Mouse (Mus musculus) embryo, embryonic 11 days (tissue): ENCODE measurements around the gene Aig1.

Experiments
- DNase-seq: peaks from one replicate; pipeline ENCODE4 v3.0.0-alpha.2; 2015

Aig1 gene

GRCm38 (mm10) chr10:13774910-13775309, 93.9 kb downstream of the Aig1 start:
- no peak for DNase-seq

GRCm38 (mm10) chr10:13770720-13771119, 98.1 kb downstream of the Aig1 start:
- no peak for DNase-seq

GRCm38 (mm10) chr10:13769789-13770188, 99.0 kb downstream of the Aig1 start:
- DNase-seq: no peak

- DNase-seq: no peak
Observed at GRCm38 (mm10) chr10:13768866-13769265, 99.9 kb downstream of the Aig1 start.

GRCm38 (mm10) chr10:13767076-13767475, 101.7 kb downstream of the Aig1 start:
- DNase-seq: no peak

GRCm38 (mm10) chr10:13763151-13763550, 105.6 kb downstream of the Aig1 start:
- no peak for DNase-seq

- no peak for DNase-seq
Observed at GRCm38 (mm10) chr10:13754712-13755111, 114.1 kb downstream of the Aig1 start.

GRCm38 (mm10) chr10:13753777-13754176, 115.0 kb downstream of the Aig1 start:
- no peak for DNase-seq

- DNase-seq: no peak
Observed at GRCm38 (mm10) chr10:13739494-13740140, 129.2 kb downstream of the Aig1 start.

- DNase-seq: no peak
Observed at GRCm38 (mm10) chr10:13730039-13730748, 138.6 kb downstream of the Aig1 start.

- DNase-seq: no peak
Observed at GRCm38 (mm10) chr10:13727676-13728075, 141.1 kb downstream of the Aig1 start.

GRCm38 (mm10) chr10:13726206-13726605, 142.6 kb downstream of the Aig1 start:
- no peak for DNase-seq

GRCm38 (mm10) chr10:13725276-13725675, 143.5 kb downstream of the Aig1 start:
- no peak for DNase-seq

GRCm38 (mm10) chr10:13716132-13716531, 152.6 kb downstream of the Aig1 start:
- no peak for DNase-seq

GRCm38 (mm10) chr10:13715584-13715983, 153.2 kb downstream of the Aig1 start:
- DNase-seq: no peak

GRCm38 (mm10) chr10:13714920-13715293, 153.9 kb downstream of the Aig1 start:
- DNase-seq: no peak

- peak; percentile 60 for DNase-seq
Observed at GRCm38 (mm10) chr10:13714199-13714919, 154.4 kb downstream of the Aig1 start.

GRCm38 (mm10) chr10:13713711-13714110, 155.1 kb downstream of the Aig1 start:
- DNase-seq: no peak

- DNase-seq: no peak
Observed at GRCm38 (mm10) chr10:13713116-13713515, 155.7 kb downstream of the Aig1 start.

GRCm38 (mm10) chr10:13711281-13711829, 157.4 kb downstream of the Aig1 start:
- DNase-seq: no peak

GRCm38 (mm10) chr10:13705771-13706170, 163.0 kb downstream of the Aig1 start:
- no peak for DNase-seq

GRCm38 (mm10) chr10:13702688-13703087, 166.1 kb downstream of the Aig1 start:
- DNase-seq: no peak

GRCm38 (mm10) chr10:13702043-13702442, 166.7 kb downstream of the Aig1 start:
- no peak for DNase-seq

- DNase-seq: no peak
Observed at GRCm38 (mm10) chr10:13696326-13696725, 172.5 kb downstream of the Aig1 start.
